Mouse (Mus musculus) heart, embryonic 16.5 days (tissue): ENCODE data around the gene Igf1r. TPM values are rescaled to one million over a fixed set of nuclear protein-coding genes. Genes with fewer than 3 reads are reported as not detected.

Source experiments
- ATAC-seq: fragments of 200-750 bp; cut with Nextera tagmentation; replicated peaks from 2 replicates; pipeline ENCODE4 v1.8.0; 2017; ENCODE audit warnings: moderate number of reproducible peaks; ENCODE audit not compliant: insufficient read depth, low FRiP score; ENCODE audit errors: extremely low read depth
- H3K27ac ChIP-seq: fragments of 300-500 bp; sonication (generic); 2 replicates; pipeline ENCODE4 v1.5.1; 2014; ENCODE audit warnings: mild to moderate bottlenecking, low read length, control low read depth, moderate library complexity
- H3K27me3 ChIP-seq: fragments of 300-500 bp; sonication (generic); 2 replicates; pipeline ENCODE4 v1.6.1; 2014; ENCODE audit warnings: low read length, mixed read lengths; ENCODE audit not compliant: control insufficient read depth, insufficient read depth
- H3K36me3 ChIP-seq: fragments of 300-500 bp; sonication (generic); 2 replicates; pipeline ENCODE4 v1.6.1; 2014; ENCODE audit not compliant: control insufficient read depth, insufficient read depth
- H3K4me1 ChIP-seq: fragments of 300-500 bp; sonication (generic); 2 replicates; pipeline ENCODE4 v1.6.1; 2014; ENCODE audit warnings: low read length, mixed read lengths; ENCODE audit not compliant: control insufficient read depth, insufficient read depth
- H3K4me2 ChIP-seq: fragments of 300-500 bp; sonication (generic); 2 replicates; pipeline ENCODE4 v1.6.1; 2014; ENCODE audit warnings: low read depth, mild to moderate bottlenecking, control low read depth, low read length
- H3K4me3 ChIP-seq: fragments of 300-500 bp; sonication (generic); 2 replicates; pipeline ENCODE4 v1.5.1; 2014; ENCODE audit warnings: mild to moderate bottlenecking, control low read depth, low read length
- H3K9ac ChIP-seq: fragments of 300-500 bp; sonication (generic); 2 replicates; pipeline ENCODE4 v1.6.1; 2014; ENCODE audit warnings: low read length, control low read depth
- H3K9me3 ChIP-seq: fragments of 300-500 bp; sonication (generic); replicated peaks from 2 replicates; pipeline ENCODE4 v1.6.1; 2016; ENCODE audit warnings: low read length; ENCODE audit not compliant: control insufficient read depth
- WGBS: fragments of 180-500 bp; shearing (Covaris S2); extraction: QIAGEN DNeasy Blood & Tissue Kit; methylation state at CpG from one replicate; pipeline ENCODE4 v1.1.7; 2014; 5-methylcytosine and 5-hydroxymethylcytosine counted together
- polyA plus RNA-seq: library from polyadenylated mRNA; unstranded; fragments of >200 nt; fragmentation: Nextera tagmentation; extraction: Ambion mirVana; gene quantifications from 2 replicates; pipeline ENCODE4 v1.2.1, GENCODE M21; 2015

Gene Igf1r
- polyA plus RNA-seq, 1 experiment from 2014 or later: 16.4 TPM

DNA sequence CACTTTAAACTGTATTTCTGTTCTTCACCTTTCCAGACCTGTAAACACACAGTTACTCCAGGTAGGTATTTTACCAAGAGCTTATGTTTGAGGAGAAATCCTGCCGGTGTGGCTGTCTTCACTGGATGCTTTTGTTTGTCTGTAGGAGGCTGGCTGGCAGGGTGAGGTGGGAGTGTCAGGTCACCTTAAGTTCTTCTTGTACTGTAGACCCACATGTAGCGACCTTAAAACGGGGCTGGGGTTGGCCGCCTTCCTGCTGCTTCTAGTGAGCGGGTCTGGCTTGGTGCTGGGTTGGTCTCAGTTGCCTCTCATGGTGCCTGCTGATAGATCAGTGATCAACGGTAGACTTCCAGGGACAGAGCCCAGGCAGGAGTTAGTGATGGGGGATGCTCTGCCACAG is 69.6 kb downstream of the Igf1r start:
- no peaks in the 10 kb centered on the region for H3K27me3 ChIP-seq
- ATAC-seq: no peak
- WGBS: 53% methylated on average over 6 of the region's 6 CpGs
- H3K4me1 ChIP-seq: peaks cover 59% of the 10 kb centered on the region
- 0 out of 2 replicates have a peak, but pooled peaks cover 3% of the 10 kb centered on the region for H3K9me3 ChIP-seq
- no peaks in the 10 kb centered on the region for H3K36me3 ChIP-seq
- no peak overlapping the region for H3K4me3 ChIP-seq
- peak overlapping the region; percentile 86 for H3K27ac ChIP-seq
- no peak overlapping the region for H3K4me2 ChIP-seq
- H3K9ac ChIP-seq: peak overlapping the region; percentile 35

- no peak overlapping the region for H3K4me3 ChIP-seq
- H3K4me2 ChIP-seq: no peak overlapping the region
- WGBS: 91% methylated on average over 4 of the region's 4 CpGs
- no peaks in the 10 kb centered on the region for H3K36me3 ChIP-seq
- 0 out of 2 replicates have a peak, but pooled peaks cover 3% of the 10 kb centered on the region for H3K9me3 ChIP-seq
- H3K4me1 ChIP-seq: peaks cover 51% of the 10 kb centered on the region
- no peak overlapping the region for H3K27ac ChIP-seq
- no peak overlapping the region for H3K9ac ChIP-seq
- H3K27me3 ChIP-seq: no peaks in the 10 kb centered on the region
- no peak for ATAC-seq
Observed at GRCm38 (mm10) chr7:68023882-68024281, 71.3 kb downstream of the Igf1r start.

DNA sequence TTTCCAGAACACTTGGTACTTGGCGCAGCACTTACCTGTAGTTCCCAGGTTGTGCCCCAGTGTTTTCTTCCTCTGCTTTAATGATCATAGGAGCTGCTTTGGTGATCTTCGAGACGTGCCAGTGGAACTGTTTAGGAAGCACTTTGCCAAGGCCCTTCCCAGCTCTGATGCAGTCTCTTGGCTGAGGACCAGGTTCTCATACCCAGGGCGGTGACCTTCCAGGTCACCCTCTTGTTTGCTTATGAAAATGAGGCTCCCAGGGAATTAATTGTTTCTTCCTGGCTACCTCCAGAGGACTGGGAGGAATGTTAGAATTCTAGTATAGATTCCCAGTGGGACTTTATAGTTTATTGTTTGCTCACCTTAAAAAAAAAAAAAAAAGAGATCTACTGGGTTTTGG is 72.0 kb downstream of the Igf1r start:
- no peak for ATAC-seq
- Histone ChIP-seq H3K4me3 (no peak overlapping the region), H3K9me3 (0 out of 2 replicates have a peak, but pooled peaks cover 3% of the 10 kb centered on the region), H3K27ac (0 out of 2 replicates have a peak overlapping the region, but pooled peaks have one; percentile 7), H3K4me2 (no peak overlapping the region), H3K36me3 (no peaks in the 10 kb centered on the region), H3K27me3 (no peaks in the 10 kb centered on the region), H3K4me1 (peaks cover 48% of the 10 kb centered on the region), H3K9ac (no peak overlapping the region)
- WGBS: 84% methylated on average over 4 of the region's 4 CpGs

GRCm38 (mm10) chr7:68025396-68025795 is 72.8 kb downstream of the Igf1r start:
- Histone ChIP-seq H3K9ac (no peak overlapping the region), H3K4me3 (no peak overlapping the region), H3K4me1 (peaks cover 45% of the 10 kb centered on the region), H3K9me3 (0 out of 2 replicates have a peak, but pooled peaks cover 3% of the 10 kb centered on the region), H3K36me3 (no peaks in the 10 kb centered on the region), H3K4me2 (no peak overlapping the region), H3K27ac (peak overlapping the region; percentile 68), H3K27me3 (no peaks in the 10 kb centered on the region)
- WGBS: 74% methylated on average over 3 of the region's 3 CpGs
- no peak for ATAC-seq

- H3K4me3 ChIP-seq: no peak overlapping the region
- 0 out of 2 replicates have a peak, but pooled peaks cover 3% of the 10 kb centered on the region for H3K9me3 ChIP-seq
- WGBS: 40% methylated on average over 9 of the region's 9 CpGs
- peak overlapping the region; percentile 68 for H3K27ac ChIP-seq
- no peaks in the 10 kb centered on the region for H3K36me3 ChIP-seq
- H3K4me1 ChIP-seq: peaks cover 48% of the 10 kb centered on the region
- peak overlapping the region; percentile 38 for H3K9ac ChIP-seq
- ATAC-seq: peak; percentile 51; the same call in 1 of the 2 replicates
- no peak overlapping the region for H3K4me2 ChIP-seq
- no peaks in the 10 kb centered on the region for H3K27me3 ChIP-seq
Observed at GRCm38 (mm10) chr7:68026076-68026475, 73.4 kb downstream of the Igf1r start.

DNA sequence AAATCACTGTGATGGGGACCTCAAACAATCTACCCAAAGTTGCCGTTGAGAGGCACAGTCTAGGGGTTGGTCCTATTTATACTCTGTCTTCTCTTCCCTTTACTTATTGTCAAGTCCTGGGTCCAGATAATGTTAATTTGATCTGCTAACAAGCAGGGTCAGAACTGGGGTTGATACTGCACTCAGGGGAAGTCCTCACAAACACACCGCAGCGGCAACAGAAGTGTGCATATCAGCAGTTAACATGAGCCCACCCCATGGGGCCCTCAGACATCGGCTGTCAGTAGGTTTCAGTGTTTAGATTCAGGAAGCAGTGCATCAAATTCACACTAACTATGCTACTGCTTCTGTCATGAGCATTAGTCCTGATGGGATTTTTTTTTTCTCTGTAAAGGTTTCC is 75.5 kb downstream of the Igf1r start:
- Histone ChIP-seq H3K27me3 (no peaks in the 10 kb centered on the region), H3K4me3 (no peak overlapping the region), H3K4me2 (no peak overlapping the region), H3K9ac (no peak overlapping the region), H3K36me3 (no peaks in the 10 kb centered on the region), H3K27ac (no peak overlapping the region), H3K4me1 (peaks cover 38% of the 10 kb centered on the region), H3K9me3 (0 out of 2 replicates have a peak, but pooled peaks cover 3% of the 10 kb centered on the region)
- WGBS: 23% methylated on average over 4 of the region's 4 CpGs
- no peak for ATAC-seq

DNA sequence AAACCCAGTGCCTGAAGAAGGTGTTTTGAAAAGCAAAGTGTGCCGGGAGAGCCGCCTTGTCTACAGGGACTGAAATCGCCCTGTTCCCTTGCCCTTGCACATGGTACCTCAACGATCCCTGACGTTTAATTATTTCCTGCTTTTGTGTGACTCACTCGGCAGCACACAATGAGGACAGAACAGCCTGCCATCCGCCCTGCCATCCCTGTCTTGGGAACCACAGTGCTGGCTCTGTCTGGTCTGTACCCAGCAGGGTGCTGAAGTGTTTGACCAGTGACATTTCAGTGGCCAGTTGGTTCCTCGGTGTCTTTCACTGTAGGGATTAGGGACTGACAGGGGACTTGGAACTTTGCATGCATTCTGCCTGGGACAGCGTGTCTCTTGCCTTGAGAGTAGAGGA is 78.2 kb downstream of the Igf1r start:
- Histone ChIP-seq H3K9me3 (no peaks in the 10 kb centered on the region), H3K36me3 (no peaks in the 10 kb centered on the region), H3K4me2 (peak overlapping the region; percentile 2; the same call in 1 of the 2 replicates), H3K4me1 (peaks cover 29% of the 10 kb centered on the region), H3K4me3 (no peak overlapping the region), H3K27me3 (no peaks in the 10 kb centered on the region), H3K9ac (no peak overlapping the region), H3K27ac (peak overlapping the region; percentile 30; the same call in 1 of the 2 replicates)
- ATAC-seq: no peak
- WGBS: 33% methylated on average over 9 of the region's 9 CpGs

GRCm38 (mm10) chr7:68036527-68036926 is 83.9 kb downstream of the Igf1r start:
- no peaks in the 10 kb centered on the region for H3K36me3 ChIP-seq
- H3K9ac ChIP-seq: no peak overlapping the region
- ATAC-seq: no peak
- no peaks in the 10 kb centered on the region for H3K27me3 ChIP-seq
- H3K9me3 ChIP-seq: no peaks in the 10 kb centered on the region
- no peak overlapping the region for H3K27ac ChIP-seq
- no peak overlapping the region for H3K4me2 ChIP-seq
- H3K4me3 ChIP-seq: no peak overlapping the region
- WGBS: 83% methylated on average over 4 of the region's 4 CpGs
- peaks cover 8% of the 10 kb centered on the region; the same call in 1 of the 2 replicates for H3K4me1 ChIP-seq

DNA sequence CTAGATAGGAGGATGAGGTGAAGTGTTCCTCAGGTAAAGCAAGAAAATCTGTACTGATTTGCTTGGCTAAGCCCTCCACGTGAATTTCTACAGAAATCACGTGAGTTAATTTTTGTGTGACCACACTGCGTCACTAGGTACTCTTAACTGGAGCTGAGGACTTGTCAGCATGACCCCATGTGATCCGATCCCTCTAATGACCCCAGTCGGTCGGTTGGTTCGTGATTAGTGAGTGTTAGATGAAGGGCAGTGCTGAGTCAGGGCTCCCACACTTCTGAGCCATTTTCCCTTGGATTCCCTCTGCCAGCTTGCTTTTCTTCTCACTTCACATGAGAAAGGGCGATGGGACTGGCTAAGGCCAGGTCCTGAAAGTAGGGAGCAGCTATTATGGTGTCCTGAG is 86.2 kb downstream of the Igf1r start:
- peaks cover 8% of the 10 kb centered on the region; the same call in 1 of the 2 replicates for H3K4me1 ChIP-seq

More for the DNA sequence above, 86.2 kb downstream of the Igf1r start:
- Histone ChIP-seq H3K4me3 (no peak overlapping the region), H3K9ac (no peak overlapping the region), H3K27me3 (no peaks in the 10 kb centered on the region), H3K4me2 (no peak overlapping the region), H3K9me3 (no peaks in the 10 kb centered on the region), H3K36me3 (no peaks in the 10 kb centered on the region), H3K27ac (no peak overlapping the region)
- 55% methylated on average over 8 of the region's 8 CpGs for WGBS
- no peak for ATAC-seq
